Mouse (Mus musculus) heart, postnatal 4 days (tissue): Measurements from ENCODE around the gene BC051019. TPM values are rescaled to one million over a fixed set of nuclear protein-coding genes. Genes with fewer than 3 reads are reported as not detected.

Source experiments
- total RNA-seq, 2 experiments: library from RNA; stranded (reverse); gene quantifications; 2 replicates each; pipeline ENCODE4 v1.2.3; 2021

Gene BC051019
- total RNA-seq, 2 experiments from 2014 or later: not detected

Other genes starting within 250 kb of the BC051019 start
- under 1 TPM; 0.05 to 0.11 TPM for gene Trim66, start 215.7 kb downstream of the BC051019 start, total RNA-seq
- gene Rpl27a, start 204.7 kb downstream of the BC051019 start, total RNA-seq: 100 to 1,000 TPM; 152 to 160 TPM
- gene St5, start 20.2 kb downstream of the BC051019 start, total RNA-seq: 10 to 100 TPM; 55.3 to 56.0 TPM
- gene Akip1, start 20.2 kb downstream of the BC051019 start, total RNA-seq: 10 to 100 TPM; 22.8 to 25.2 TPM
- not detected for gene Ascl3, start 7.9 kb upstream of the BC051019 start, total RNA-seq
- gene Tmem9b, start 29.0 kb upstream of the BC051019 start, total RNA-seq: 10 to 100 TPM; 33.8 to 35.8 TPM
- under 1 TPM; 0.54 to 0.55 TPM for gene Nrip3, start 58.2 kb upstream of the BC051019 start, total RNA-seq
- gene Scube2, start 141.8 kb upstream of the BC051019 start, total RNA-seq: 10 to 100 TPM; 13.7 to 15.4 TPM
- gene Dennd5a, start 236.6 kb upstream of the BC051019 start, total RNA-seq: 100 to 1,000 TPM; 185 to 190 TPM